Mouse (Mus musculus): ENCODE measurements around the gene Mapre1.

DNA sequence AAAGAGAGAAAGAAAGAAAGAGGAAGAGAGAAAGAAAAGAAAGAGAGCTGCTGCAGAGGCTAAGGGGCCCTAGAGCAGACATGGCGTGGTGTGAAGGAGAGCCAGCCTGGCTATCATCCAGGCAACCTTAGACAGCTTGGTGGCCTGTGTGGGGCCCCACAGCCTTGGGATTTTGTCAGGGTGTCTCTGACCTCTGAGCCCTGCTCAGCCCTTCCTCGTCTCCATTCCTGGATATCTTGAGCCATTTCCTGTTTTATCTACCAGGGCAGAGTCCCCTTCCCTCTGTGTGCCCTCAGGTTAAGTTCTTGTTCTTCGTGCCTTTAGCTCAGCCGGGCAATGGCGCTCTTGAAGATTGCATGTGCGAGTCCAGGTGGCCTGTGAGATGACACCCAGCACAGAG, 67.8 kb downstream of the Mapre1 start:
- TF ChIP-seq CTCF (IDR thresholded peaks at IDR 0.05; ENCODE audit: low read depth, low read length), result no peak
- TF ChIP-seq GATA1 (IDR thresholded peaks at IDR 0.05; ENCODE audit: borderline replicate concordance, low read length), result no peak
- TF ChIP-seq POLR2AphosphoS5 (IDR thresholded peaks at IDR 0.05; ENCODE audit: insufficient replicate concordance, low read depth, low read length), result no peak
- TF ChIP-seq TAL1 (conservative IDR thresholded peaks at IDR 0.05; ENCODE audit: low read depth, low read length), result no peak
- TF ChIP-seq GATA2 (IDR thresholded peaks at IDR 0.05; ENCODE audit: borderline replicate concordance, low read depth, low read length), result no peak

Measured in G1E (cell line).